Mouse (Mus musculus): ENCODE data around the gene Qpctl. TPM values are rescaled to one million over a fixed set of nuclear protein-coding genes. Genes with fewer than 3 reads are reported as not detected.
A peak's percentile ranks its signal among the peaks of the same experiment; 100 is the strongest.

Qpctl gene
- polyA plus RNA-seq, 1 experiment from 2014 or later, result 19.4 TPM

- Histone ChIP-seq H3K9ac (replicated peaks) (no peak within 1 kb of the TSS), H3K4me2 (replicated peaks) (peak within 1 kb of the TSS; percentile 46), H3K4me3 (peak within 1 kb of the TSS; percentile 35), H3K4me1 (peaks cover 26% of the 10 kb centered on the region), H3K9me3 (no peaks in the 10 kb centered on the region), H3K36me3 (no peaks in the 10 kb centered on the region), H3K27ac (replicated peaks) (0 out of 2 replicates have a peak within 1 kb of the TSS, but pooled peaks have one; percentile 6), H3K27me3 (no peaks in the 10 kb centered on the region)
- ATAC-seq (replicated peaks), result peak; percentile 17; the same call in 1 of the 2 replicates
- 21% methylated on average over 64 of the region's 64 CpGs for WGBS
Observed at GRCm38 (mm10) chr7:19118028-19118771, 30.9 kb downstream of the Qpctl start, which contains the start of gene Gm4969. Gene Gm4969 (minus strand): TSS chr7:19118368.

DNA sequence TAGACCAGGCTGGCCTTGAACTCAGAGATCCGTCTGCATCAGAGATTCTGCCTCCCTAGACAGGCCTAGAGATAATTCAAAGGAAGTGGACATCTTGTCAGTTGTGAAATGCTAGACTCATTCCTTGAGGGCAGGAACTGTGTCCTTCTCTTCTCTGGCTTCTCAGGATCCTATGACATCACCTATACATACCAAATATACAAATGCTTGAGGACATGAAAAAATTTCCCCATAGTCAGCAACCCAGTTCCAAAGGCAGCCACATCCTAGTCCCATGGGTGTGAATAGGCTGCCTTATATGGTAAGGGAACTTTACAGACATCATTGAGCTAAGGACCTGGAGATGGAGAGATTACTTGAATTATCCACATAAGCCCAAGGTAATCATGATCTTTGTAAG lies 39.5 kb downstream of the Qpctl start:
- Histone ChIP-seq H3K4me3 (no peak overlapping the region), H3K9me3 (no peaks in the 10 kb centered on the region), H3K4me2 (replicated peaks) (no peak overlapping the region), H3K27me3 (no peaks in the 10 kb centered on the region), H3K9ac (replicated peaks) (no peak overlapping the region), H3K27ac (replicated peaks) (no peak overlapping the region), H3K36me3 (no peaks in the 10 kb centered on the region), H3K4me1 (no peaks in the 10 kb centered on the region)
- 82% methylated on average over 1 of the region's 1 CpGs for WGBS
- no peak for ATAC-seq (replicated peaks)

DNA sequence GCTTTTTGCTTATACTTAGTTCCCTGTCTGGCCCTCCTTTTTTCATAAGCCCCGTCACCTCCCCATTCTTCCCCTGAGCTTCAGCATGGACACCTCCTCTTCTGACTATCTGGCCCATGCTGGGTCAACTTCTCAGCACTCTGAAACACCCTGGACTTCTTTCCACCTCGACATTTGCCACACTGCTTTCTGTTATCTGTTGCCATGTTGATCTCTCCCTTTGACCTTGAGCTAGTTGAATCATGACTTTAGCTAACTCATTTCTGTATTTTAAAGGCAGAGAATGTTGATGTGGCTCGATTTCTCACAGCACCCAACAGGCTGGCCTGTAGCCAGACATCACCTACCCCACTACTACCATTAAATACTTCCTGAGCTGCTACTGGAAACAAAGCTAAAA lies 41.7 kb downstream of the Qpctl start:
- Histone ChIP-seq H3K27me3 (no peaks in the 10 kb centered on the region), H3K36me3 (no peaks in the 10 kb centered on the region), H3K9me3 (no peaks in the 10 kb centered on the region), H3K4me1 (no peaks in the 10 kb centered on the region), H3K4me2 (replicated peaks) (no peak overlapping the region), H3K27ac (replicated peaks) (no peak overlapping the region), H3K9ac (replicated peaks) (no peak overlapping the region), H3K4me3 (no peak overlapping the region)
- no peak for ATAC-seq (replicated peaks)
- 66% methylated on average over 3 of the region's 3 CpGs for WGBS

DNA sequence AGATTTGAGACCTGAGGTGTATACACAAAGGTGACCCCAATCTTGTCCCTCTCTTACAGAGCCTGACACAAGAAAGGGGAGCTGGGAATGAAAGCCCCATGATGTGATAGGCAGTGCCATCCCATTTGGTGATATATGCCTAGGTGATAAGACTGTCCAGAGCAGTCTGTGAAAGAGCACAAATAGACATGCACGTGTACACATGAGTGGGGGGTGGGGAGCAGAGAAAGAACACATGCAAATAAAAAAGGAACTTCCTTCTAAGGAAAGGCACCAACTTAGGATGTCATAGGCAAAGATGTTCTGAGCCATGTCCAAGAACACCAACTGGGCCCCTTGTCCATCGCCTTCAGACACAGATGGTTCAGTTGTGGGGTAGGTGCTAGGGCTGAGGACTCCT lies 44.6 kb downstream of the Qpctl start:
- Histone ChIP-seq H3K9me3 (no peaks in the 10 kb centered on the region), H3K27ac (replicated peaks) (no peak overlapping the region), H3K36me3 (no peaks in the 10 kb centered on the region), H3K9ac (replicated peaks) (no peak overlapping the region), H3K27me3 (no peaks in the 10 kb centered on the region), H3K4me1 (no peaks in the 10 kb centered on the region), H3K4me3 (no peak overlapping the region), H3K4me2 (replicated peaks) (no peak overlapping the region)
- no peak for ATAC-seq (replicated peaks)
- 79% methylated on average over 2 of the region's 2 CpGs for WGBS

- Histone ChIP-seq H3K9ac (replicated peaks) (no peak overlapping the region), H3K27me3 (no peaks in the 10 kb centered on the region), H3K36me3 (no peaks in the 10 kb centered on the region), H3K9me3 (no peaks in the 10 kb centered on the region), H3K27ac (replicated peaks) (no peak overlapping the region), H3K4me2 (replicated peaks) (no peak overlapping the region), H3K4me3 (no peak overlapping the region), H3K4me1 (no peaks in the 10 kb centered on the region)
- ATAC-seq (replicated peaks), result no peak
Observed at GRCm38 (mm10) chr7:19103741-19104140, 45.4 kb downstream of the Qpctl start.

DNA sequence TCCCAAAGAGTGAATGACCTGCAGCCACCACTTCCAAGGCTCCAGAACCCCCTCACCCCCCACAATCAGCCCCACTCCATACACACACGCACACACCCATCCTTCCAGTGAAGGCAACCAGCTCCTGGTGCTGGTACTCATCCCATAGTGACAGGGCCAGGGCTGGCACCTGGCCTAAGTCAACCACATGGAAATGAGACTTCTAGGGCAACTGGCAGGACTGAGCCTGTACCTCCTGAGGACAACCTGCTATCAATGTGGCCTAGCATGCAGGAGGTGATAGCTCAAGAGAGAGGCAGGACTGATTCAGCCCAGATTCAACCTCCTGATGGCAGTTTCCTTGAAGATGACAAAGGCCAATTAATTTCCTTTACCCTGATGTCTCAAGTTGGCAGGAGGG lies 48.8 kb downstream of the Qpctl start:
- 87% methylated on average over 1 of the region's 1 CpGs for WGBS
- no peak overlapping the region for H3K4me3 ChIP-seq
- H3K9ac ChIP-seq (replicated peaks), result no peak overlapping the region
- no peaks in the 10 kb centered on the region for H3K27me3 ChIP-seq
- no peak overlapping the region for H3K4me2 ChIP-seq (replicated peaks)
- H3K4me1 ChIP-seq, result peaks cover 14% of the 10 kb centered on the region
- no peak for ATAC-seq (replicated peaks)
- H3K36me3 ChIP-seq, result no peaks in the 10 kb centered on the region
- no peaks in the 10 kb centered on the region for H3K9me3 ChIP-seq
- no peak overlapping the region for H3K27ac ChIP-seq (replicated peaks)

DNA sequence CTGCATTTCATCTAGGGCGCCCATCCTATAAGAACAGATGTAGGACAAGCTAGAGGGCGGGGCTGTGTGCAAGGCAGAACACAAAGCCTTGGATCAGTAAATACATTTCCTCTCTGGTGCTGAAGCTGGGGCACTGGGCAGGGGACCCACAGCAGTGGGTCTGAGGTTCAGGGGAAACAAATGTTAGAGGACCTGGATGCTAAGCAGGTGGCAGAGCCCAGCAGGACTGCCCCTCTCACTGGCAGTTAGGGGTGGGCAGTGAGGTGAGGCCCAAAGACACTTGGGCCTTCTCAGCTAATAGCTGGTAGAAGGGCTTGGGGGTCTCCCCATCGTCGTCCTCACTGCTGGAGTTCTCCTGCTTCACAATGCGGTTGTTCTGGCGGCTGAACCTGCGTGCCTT lies 50.3 kb downstream of the Qpctl start:
- H3K27ac ChIP-seq (replicated peaks), result no peak overlapping the region
- 60% methylated on average over 7 of the region's 7 CpGs for WGBS
- no peaks in the 10 kb centered on the region for H3K36me3 ChIP-seq
- no peaks in the 10 kb centered on the region for H3K9me3 ChIP-seq
- no peak for ATAC-seq (replicated peaks)
- peaks cover 29% of the 10 kb centered on the region for H3K4me1 ChIP-seq
- no peaks in the 10 kb centered on the region for H3K27me3 ChIP-seq
- H3K4me2 ChIP-seq (replicated peaks), result no peak overlapping the region
- no peak overlapping the region for H3K9ac ChIP-seq (replicated peaks)
- no peak overlapping the region for H3K4me3 ChIP-seq

DNA sequence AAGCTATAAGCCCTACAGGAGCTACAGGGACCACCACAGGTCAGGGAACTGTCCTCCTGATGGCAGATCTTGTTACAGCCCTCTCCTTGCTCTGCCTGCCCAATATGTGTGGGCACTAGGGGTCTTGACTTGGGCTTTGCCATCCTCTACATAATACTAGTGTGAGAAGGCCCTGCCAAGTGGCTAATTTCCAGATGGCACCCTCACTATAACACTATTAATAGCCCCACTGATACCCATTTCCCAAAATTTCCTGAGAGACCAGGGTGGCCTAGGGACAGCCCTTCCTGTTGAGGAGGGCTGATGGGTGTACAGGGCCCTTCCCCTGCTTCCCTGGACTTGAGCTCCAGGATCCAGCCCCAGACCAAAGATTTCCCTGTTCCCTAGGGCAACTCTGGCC lies 51.2 kb downstream of the Qpctl start:
- H3K4me1 ChIP-seq, result peaks cover 39% of the 10 kb centered on the region
- H3K4me3 ChIP-seq, result no peak overlapping the region
- H3K4me2 ChIP-seq (replicated peaks), result no peak overlapping the region
- no peak for ATAC-seq (replicated peaks)
- no peaks in the 10 kb centered on the region for H3K9me3 ChIP-seq
- H3K27me3 ChIP-seq, result no peaks in the 10 kb centered on the region
- H3K27ac ChIP-seq (replicated peaks), result no peak overlapping the region
- no peaks in the 10 kb centered on the region for H3K36me3 ChIP-seq
- no peak overlapping the region for H3K9ac ChIP-seq (replicated peaks)

DNA sequence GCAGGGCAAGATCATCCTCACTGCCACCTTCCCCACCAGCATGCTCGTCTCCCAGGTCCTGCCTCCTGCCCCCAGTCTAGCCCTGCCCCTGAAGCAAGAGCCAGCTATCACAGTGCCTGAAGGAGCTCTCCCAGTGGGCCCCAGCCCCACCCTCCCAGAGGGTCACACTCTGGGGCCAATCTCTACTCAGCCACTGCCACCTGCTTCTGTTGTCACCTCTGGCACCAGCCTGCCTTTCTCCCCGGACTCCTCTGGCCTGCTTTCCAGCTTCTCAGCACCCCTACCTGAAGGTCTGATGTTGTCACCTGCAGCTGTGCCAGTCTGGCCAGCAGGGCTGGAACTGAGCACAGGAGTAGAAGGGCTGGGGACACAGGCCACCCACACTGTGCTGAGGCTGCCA lies 51.9 kb downstream of the Qpctl start:
- H3K9ac ChIP-seq (replicated peaks), result no peak overlapping the region
- peaks cover 45% of the 10 kb centered on the region for H3K4me1 ChIP-seq

GRCm38 (mm10) chr7:19096421-19096976 lies 52.6 kb downstream of the Qpctl start:
- ATAC-seq (replicated peaks), result no peak
- peak overlapping the region; percentile 63; the same call in 1 of the 2 replicates for H3K9ac ChIP-seq (replicated peaks)
- 55% methylated on average over 5 of the region's 5 CpGs for WGBS
- no peaks in the 10 kb centered on the region for H3K9me3 ChIP-seq
- 0 out of 2 replicates have a peak, but pooled peaks cover 3% of the 10 kb centered on the region for H3K36me3 ChIP-seq
- H3K27me3 ChIP-seq, result no peaks in the 10 kb centered on the region
- peak overlapping the region; percentile 99 for H3K4me2 ChIP-seq (replicated peaks)
- peaks cover 46% of the 10 kb centered on the region for H3K4me1 ChIP-seq
- no peak overlapping the region for H3K27ac ChIP-seq (replicated peaks)
- peak overlapping the region; percentile 59 for H3K4me3 ChIP-seq

More for the DNA sequence above, 51.9 kb downstream of the Qpctl start:
- ATAC-seq (replicated peaks), result no peak
- Histone ChIP-seq H3K36me3 (no peaks in the 10 kb centered on the region), H3K27ac (replicated peaks) (no peak overlapping the region), H3K4me3 (no peak overlapping the region), H3K4me2 (replicated peaks) (no peak overlapping the region), H3K9me3 (no peaks in the 10 kb centered on the region), H3K27me3 (no peaks in the 10 kb centered on the region)
- 81% methylated on average over 2 of the region's 2 CpGs for WGBS

DNA sequence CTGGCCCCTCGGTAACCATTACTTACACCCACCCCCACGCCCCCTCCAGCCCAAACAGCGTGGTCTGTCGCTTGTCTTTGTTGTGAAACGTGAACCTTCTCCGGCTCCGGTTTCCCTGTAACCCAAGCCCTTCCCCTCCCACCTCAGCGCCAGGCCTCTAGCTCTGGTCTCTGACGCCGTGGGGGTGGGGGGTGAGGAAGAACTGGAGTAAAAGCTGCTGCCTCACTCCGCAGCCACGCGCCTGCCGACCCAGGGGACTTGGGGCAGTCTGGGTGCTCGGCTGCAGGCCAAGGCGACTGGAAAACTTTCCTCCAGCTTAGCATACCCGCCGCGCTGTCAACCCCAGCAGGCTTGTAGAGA lies 53.4 kb downstream of the Qpctl start:
- Histone ChIP-seq H3K4me1 (peaks cover 46% of the 10 kb centered on the region), H3K9ac (replicated peaks) (peak overlapping the region; percentile 63), H3K27ac (replicated peaks) (peak overlapping the region; percentile 27), H3K4me2 (replicated peaks) (peak overlapping the region; percentile 99), H3K36me3 (peaks cover 6% of the 10 kb centered on the region; the same call in 1 of the 2 replicates), H3K4me3 (peak overlapping the region; percentile 59), H3K27me3 (no peaks in the 10 kb centered on the region), H3K9me3 (no peaks in the 10 kb centered on the region)
- WGBS, result under 1% methylated on average over 19 of the region's 19 CpGs
- 0 out of 2 replicates have a peak, but pooled peaks have one; percentile 2 for ATAC-seq (replicated peaks)

GRCm38 (mm10) chr7:19094826-19095750 lies 54.0 kb downstream of the Qpctl start:
- Histone ChIP-seq H3K9ac (replicated peaks) (peak overlapping the region; percentile 63), H3K9me3 (no peaks in the 10 kb centered on the region), H3K4me2 (replicated peaks) (peak overlapping the region; percentile 99), H3K4me1 (peaks cover 46% of the 10 kb centered on the region), H3K27me3 (no peaks in the 10 kb centered on the region), H3K36me3 (peaks cover 10% of the 10 kb centered on the region; the same call in 1 of the 2 replicates), H3K4me3 (peak overlapping the region; percentile 59), H3K27ac (replicated peaks) (peak overlapping the region; percentile 76)
- peak; percentile 11; the same call in 1 of the 2 replicates for ATAC-seq (replicated peaks)
- under 1% methylated on average over 82 of the region's 87 CpGs for WGBS

Measured in forebrain, embryonic 15.5 days (tissue).